In genomic region chr12:49384295-49384875, GRCm38 (mm10) we compare ENCODE assay signal across 8 mouse cellular contexts. TPM values are rescaled to one million over a fixed set of nuclear protein-coding genes. Genes with fewer than 3 reads are reported as not detected.
A peak's percentile ranks its signal among the peaks of the same experiment; 100 is the strongest.
DNase-seq lines count a peak whose midpoint lies in the region; ATAC-seq and TF ChIP-seq lines count a peak whose summit lies in the region.

No protein-coding gene starts in this region.

- under 1% methylated on average over 50 of the region's 66 CpGs for WGBS in heart, postnatal 0 days
- WGBS in forebrain, embryonic 13.5 days = under 1% methylated on average over 56 of the region's 66 CpGs
- 1% methylated on average over 48 of the region's 66 CpGs for WGBS in midbrain, embryonic 11.5 days

- no peak overlapping the region for H3K27ac ChIP-seq in heart, postnatal 0 days (ENCODE audit: low read depth)
- no peak overlapping the region for H3K27ac ChIP-seq in ES-E14 (ENCODE audit: insufficient read depth, low read depth, low read length, poor library complexity, severe bottlenecking)
- peak overlapping the region; percentile 100 for H3K27ac ChIP-seq in forebrain, embryonic 13.5 days
- no peak overlapping the region for H3K27ac ChIP-seq in midbrain, embryonic 11.5 days (ENCODE audit: low read depth, low read length)

- H3K36me3 ChIP-seq in heart, postnatal 0 days (replicated peaks; ENCODE audit: control insufficient read depth, insufficient read depth, low read length) = no peaks in the 10 kb centered on the region
- no peaks in the 10 kb centered on the region for H3K36me3 ChIP-seq in ES-E14 (ENCODE audit: control insufficient read depth, insufficient read depth, low read length, poor library complexity, severe bottlenecking)
- peaks cover 10% of the 10 kb centered on the region for H3K36me3 ChIP-seq in forebrain, embryonic 13.5 days (ENCODE audit: poor library complexity, severe bottlenecking)
- H3K36me3 ChIP-seq in midbrain, embryonic 11.5 days (ENCODE audit: control insufficient read depth, insufficient read depth, low read length) = no peaks in the 10 kb centered on the region

- TF ChIP-seq EP300 in heart, postnatal 0 days (IDR thresholded peaks at IDR 0.05; ENCODE audit: low read depth) = no peak

- H3K4me3 ChIP-seq in heart, postnatal 0 days (ENCODE audit: low read depth, low read length) = peak overlapping the region; percentile 42
- peak overlapping the region; percentile 82 to 89 for H3K4me3 ChIP-seq in ES-E14 (ENCODE audit: insufficient read depth in 1 of 2, low read depth in 1 of 2, low read length in 2 of 2, poor library complexity in 1 of 2, severe bottlenecking in 1 of 2)
- H3K4me3 ChIP-seq in forebrain, embryonic 13.5 days = peak overlapping the region; percentile 85
- peak overlapping the region; percentile 34 for H3K4me3 ChIP-seq in midbrain, embryonic 11.5 days (ENCODE audit: low read depth, low read length)

- in situ Hi-C loops in ES-E14 (cut with MboI; ENCODE audit: low sequenced_read_pairs in 2 of 2, unreplicated experiment in 2 of 2) = no loop called here

- DNase-seq in heart, postnatal 0 days (ENCODE audit: low spot score) = no peak
- no peak for DNase-seq in heart, postnatal 4 days
- no peak for DNase-seq in ES-E14 (ENCODE audit: low read depth, low spot score)
- no peak for DNase-seq in midbrain, embryonic 11.5 days (ENCODE audit: low spot score, missing footprints)
- DNase-seq in spleen, adult 18-20 months = no peak
- no peak for DNase-seq in urinary bladder, postnatal 25 days (ENCODE audit: low spot score)

- no peak for ATAC-seq in heart, postnatal 0 days (ENCODE audit: insufficient read depth, low read depth)
- peak; percentile 13 for ATAC-seq in forebrain, embryonic 13.5 days
- ATAC-seq in midbrain, embryonic 11.5 days (ENCODE audit: low FRiP score) = no peak
- ATAC-seq in monocyte, adult 5-6 weeks (replicated peaks; ENCODE audit: insufficient number of reproducible peaks, low FRiP score, low TSS enrichment, poor library complexity, severe bottlenecking) = no peak

- H3K9ac ChIP-seq in heart, postnatal 0 days (replicated peaks; ENCODE audit: low read depth, low read length) = no peak overlapping the region
- H3K9ac ChIP-seq in ES-E14 (ENCODE audit: insufficient read depth, low read depth, low read length, poor library complexity, severe bottlenecking) = no peak overlapping the region; the same call in 1 of the 2 replicates
- peak overlapping the region; percentile 100 for H3K9ac ChIP-seq in forebrain, embryonic 13.5 days
- H3K9ac ChIP-seq in midbrain, embryonic 11.5 days (ENCODE audit: low read length) = no peak overlapping the region

- TF ChIP-seq CTCF in heart, postnatal 0 days (IDR thresholded peaks at IDR 0.05; ENCODE audit: low read depth) = no peak

- H3K27me3 ChIP-seq in heart, postnatal 0 days (ENCODE audit: control insufficient read depth, insufficient read depth, low read length) = peaks cover 87% of the 10 kb centered on the region
- peaks cover 3% of the 10 kb centered on the region; the same call in 1 of the 2 replicates for H3K27me3 ChIP-seq in forebrain, embryonic 13.5 days
- peaks cover 79% of the 10 kb centered on the region for H3K27me3 ChIP-seq in midbrain, embryonic 11.5 days (ENCODE audit: control insufficient read depth, insufficient read depth, low read length)

- H3K4me1 ChIP-seq in heart, postnatal 0 days (ENCODE audit: control insufficient read depth, insufficient read depth) = peaks cover 6% of the 10 kb centered on the region; the same call in 1 of the 2 replicates
- no peaks in the 10 kb centered on the region for H3K4me1 ChIP-seq in ES-E14 (ENCODE audit: control insufficient read depth in 2 of 2, insufficient read depth in 2 of 2, low read length in 2 of 2, poor library complexity in 1 of 2)
- peaks cover 16% of the 10 kb centered on the region; the same call in 1 of the 2 replicates for H3K4me1 ChIP-seq in forebrain, embryonic 13.5 days
- H3K4me1 ChIP-seq in midbrain, embryonic 11.5 days (ENCODE audit: control insufficient read depth, insufficient read depth, low read length) = peaks cover 4% of the 10 kb centered on the region; the same call in 1 of the 2 replicates

- H3K4me2 ChIP-seq in heart, postnatal 0 days (ENCODE audit: low read depth, low read length) = peak overlapping the region; percentile 53
- peak overlapping the region; percentile 29 for H3K4me2 ChIP-seq in forebrain, embryonic 13.5 days
- peak overlapping the region; percentile 58 for H3K4me2 ChIP-seq in midbrain, embryonic 11.5 days

- no peaks in the 10 kb centered on the region for H3K9me3 ChIP-seq in heart, postnatal 0 days (replicated peaks; ENCODE audit: control insufficient read depth, low read length)
- no peaks in the 10 kb centered on the region for H3K9me3 ChIP-seq in ES-E14 (ENCODE audit: control insufficient read depth, insufficient read depth, low read depth, low read length)
- no peaks in the 10 kb centered on the region for H3K9me3 ChIP-seq in forebrain, embryonic 13.5 days (replicated peaks)
- no peaks in the 10 kb centered on the region for H3K9me3 ChIP-seq in midbrain, embryonic 11.5 days (ENCODE audit: control insufficient read depth, low read length)

TF ChIP-seq in ES-E14, 5 proteins besides CTCF, POLR2A, EP300 and RAD21:
- TF ChIP-seq CHD2 (IDR thresholded peaks at IDR 0.05; ENCODE audit: low read depth, low read length) (no peak), MAFK (IDR thresholded peaks at IDR 0.05; ENCODE audit: insufficient read depth, low read depth, low read length) (no peak), ZNF384 (IDR thresholded peaks at IDR 0.05; ENCODE audit: low read depth, low read length) (no peak), ZC3H11A (IDR thresholded peaks at IDR 0.05; ENCODE audit: borderline replicate concordance, low read depth, low read length) (no peak), HCFC1 (IDR thresholded peaks at IDR 0.05; ENCODE audit: borderline replicate concordance, insufficient read depth, low read length) (no peak)

RNA-seq across cellular contexts. Expression of gene Gm43517, which starts 0.6 kb away (rescaled TPM):
- total RNA-seq in heart, postnatal 0 days (2014; rRNA removed; ENCODE audit: low replicate concordance) = not detected in 2 replicates
- not detected in 2 replicates for polyA plus RNA-seq in heart, postnatal 0 days (2015; fragmentation: Nextera tagmentation; extraction: Ambion mirVana)
- not detected for total RNA-seq in heart, postnatal 4 days (2021)
- total RNA-seq in ES-E14 (2012; rRNA removed) = not detected in 2 replicates
- 1.9 and 2.4 TPM in 2 replicates for polyA plus RNA-seq in forebrain, embryonic 13.5 days (2015; fragmentation: Nextera tagmentation; extraction: Ambion mirVana)
- 0.07 TPM in 1 of 2 replicates, not detected in the other for polyA plus RNA-seq in midbrain, embryonic 11.5 days (2014; fragmentation: Nextera tagmentation; extraction: Ambion mirVana)
- total RNA-seq in monocyte, adult 5-6 weeks (2017) = not detected in 3 replicates

RNA-seq across cellular contexts. Expression of gene Foxg1, which starts 1.9 kb away (rescaled TPM):
- not detected in 2 replicates for total RNA-seq in heart, postnatal 0 days (2014; rRNA removed; ENCODE audit: low replicate concordance)
- polyA plus RNA-seq in heart, postnatal 0 days (2015; fragmentation: Nextera tagmentation; extraction: Ambion mirVana) = not detected in 2 replicates
- under 1 TPM in 1 of 2 experiments, not detected in 1; 0.12 TPM for total RNA-seq in heart, postnatal 4 days (2021)
- total RNA-seq in ES-E14 (2012; rRNA removed) = 0.21 and 0.36 TPM in 2 replicates
- 76.5 and 98.6 TPM in 2 replicates for polyA plus RNA-seq in forebrain, embryonic 13.5 days (2015; fragmentation: Nextera tagmentation; extraction: Ambion mirVana)
- polyA plus RNA-seq in midbrain, embryonic 11.5 days (2014; fragmentation: Nextera tagmentation; extraction: Ambion mirVana) = 0.41 and 0.92 TPM in 2 replicates
- total RNA-seq in monocyte, adult 5-6 weeks (2017) = not detected in 3 replicates

Comparison
In these comparisons a context has a peak if more than half of its experiments do, and no peak if none do; other contexts are left out.
1. H3K4me3 ChIP-seq: peak in every context shown above with its lines; median percentile 86 in ES-E14; 85 in forebrain, embryonic 13.5 days; 42 in heart, postnatal 0 days; 34 in midbrain, embryonic 11.5 days.